Mouse (Mus musculus) ES-Bruce4 (cell line): ENCODE results near the gene Vezt.

Experiments
- CTCF ChIP-seq: IDR thresholded peaks from one replicate; pipeline ENCODE4 v1.8.1; 2011; ENCODE audit warnings: low read depth, low read length
- EP300 ChIP-seq: IDR thresholded peaks from 2 replicates; pipeline ENCODE4 v1.6.1; 2011; ENCODE audit warnings: low read depth, low read length; ENCODE audit not compliant: insufficient read depth
- POLR2A ChIP-seq: IDR thresholded peaks from one replicate; pipeline ENCODE4 v1.8.1; 2011; ENCODE audit warnings: low read length; ENCODE audit not compliant: insufficient read depth

GRCm38 (mm10) chr10:94000223-94000622 lies 35.4 kb downstream of the Vezt start:
- no peak for TF ChIP-seq POLR2A
- TF ChIP-seq EP300: no peak
- TF ChIP-seq CTCF: no peak
